Mouse (Mus musculus) hindbrain, embryonic 13.5 days (tissue): ENCODE results near the gene Hfm1. TPM values are rescaled to one million over a fixed set of nuclear protein-coding genes. Genes with fewer than 3 reads are reported as not detected.

Experiments
- ATAC-seq: fragments of 200-750 bp; cut with Nextera tagmentation; 2 replicates; pipeline ENCODE4 v1.8.0; 2017; ENCODE audit warnings: moderate TSS enrichment; ENCODE audit not compliant: low FRiP score
- H3K27ac ChIP-seq: fragments of 300-500 bp; sonication (generic); 2 replicates; pipeline ENCODE4 v1.5.1; 2015; ENCODE audit warnings: inconsistent platforms, mild to moderate bottlenecking, moderate library complexity
- H3K27me3 ChIP-seq: fragments of 300-500 bp; sonication (generic); 2 replicates; pipeline ENCODE4 v1.6.1; 2015; ENCODE audit warnings: mild to moderate bottlenecking, inconsistent platforms
- H3K36me3 ChIP-seq: fragments of 300-500 bp; sonication (generic); 2 replicates; pipeline ENCODE4 v1.6.1; 2015; ENCODE audit warnings: mild to moderate bottlenecking, inconsistent platforms
- H3K4me1 ChIP-seq: fragments of 300-500 bp; sonication (generic); replicated peaks from 2 replicates; pipeline ENCODE4 v1.6.1; 2015; ENCODE audit warnings: inconsistent platforms
- H3K4me2 ChIP-seq: fragments of 300-500 bp; sonication (generic); 2 replicates; pipeline ENCODE4 v1.6.1; 2015; ENCODE audit warnings: inconsistent platforms, mild to moderate bottlenecking, moderate library complexity
- H3K4me3 ChIP-seq: fragments of 300-500 bp; sonication (generic); 2 replicates; pipeline ENCODE4 v1.5.1; 2015; ENCODE audit warnings: mild to moderate bottlenecking, inconsistent platforms
- H3K9ac ChIP-seq: fragments of 300-500 bp; sonication (generic); 2 replicates; pipeline ENCODE4 v1.6.1; 2015; ENCODE audit warnings: mild to moderate bottlenecking, inconsistent platforms
- H3K9me3 ChIP-seq: fragments of 300-500 bp; sonication (generic); 2 replicates; pipeline ENCODE4 v1.6.1; 2016; ENCODE audit warnings: inconsistent platforms
- WGBS: fragments of 180-500 bp; shearing (Covaris S2); methylation state at CpG from one replicate; pipeline ENCODE4 v1.1.7; 2015; 5-methylcytosine and 5-hydroxymethylcytosine counted together
- polyA plus RNA-seq: library from polyadenylated mRNA; unstranded; fragments of >200 nt; fragmentation: Nextera tagmentation; extraction: Ambion mirVana; gene quantifications from 2 replicates; pipeline ENCODE4 v1.2.1, GENCODE M21; 2015

Gene Hfm1
- 5.9 and 6.7 TPM in 2 replicates for polyA plus RNA-seq

- peak; percentile 98 for ATAC-seq
- Histone ChIP-seq H3K9me3 (no peaks in the 10 kb centered on the region), H3K27me3 (no peaks in the 10 kb centered on the region), H3K4me1 (peaks cover 3% of the 10 kb centered on the region), H3K36me3 (peaks cover 8% of the 10 kb centered on the region), H3K4me3 (peak within 1 kb of the TSS; percentile 54), H3K27ac (peak within 1 kb of the TSS; percentile 91), H3K4me2 (peak within 1 kb of the TSS; percentile 57), H3K9ac (peak within 1 kb of the TSS; percentile 79)
- WGBS = under 1% methylated on average over 55 of the region's 76 CpGs
Observed at GRCm38 (mm10) chr5:106925488-106926368, at the start of gene Hfm1. TSS of gene Hfm1 (minus strand) at chr5:106926321.

GRCm38 (mm10) chr5:106973883-106974282 is 47.8 kb upstream of the Hfm1 start:
- Histone ChIP-seq H3K36me3 (peaks cover 86% of the 10 kb centered on the region), H3K9me3 (no peaks in the 10 kb centered on the region), H3K4me1 (no peaks in the 10 kb centered on the region), H3K4me2 (no peak overlapping the region), H3K27ac (no peak overlapping the region), H3K4me3 (no peak overlapping the region), H3K9ac (no peak overlapping the region), H3K27me3 (no peaks in the 10 kb centered on the region)
- WGBS = 91% methylated on average over 7 of the region's 7 CpGs
- ATAC-seq = no peak

GRCm38 (mm10) chr5:106967578-106967977 is 41.5 kb upstream of the Hfm1 start:
- WGBS = 93% methylated on average over 1 of the region's 1 CpGs
- Histone ChIP-seq H3K27me3 (no peaks in the 10 kb centered on the region), H3K4me3 (no peak overlapping the region), H3K36me3 (peaks cover 31% of the 10 kb centered on the region), H3K9ac (peak overlapping the region; percentile 29; the same call in 1 of the 2 replicates), H3K4me2 (no peak overlapping the region), H3K9me3 (no peaks in the 10 kb centered on the region), H3K4me1 (peaks cover 16% of the 10 kb centered on the region), H3K27ac (no peak overlapping the region)
- ATAC-seq = no peak

GRCm38 (mm10) chr5:106966443-106966842 is 40.3 kb upstream of the Hfm1 start:
- no peak for ATAC-seq
- WGBS = 97% methylated on average over 3 of the region's 3 CpGs

GRCm38 (mm10) chr5:106964513-106965014 is 38.4 kb upstream of the Hfm1 start:
- peaks cover 7% of the 10 kb centered on the region; the same call in 1 of the 2 replicates for H3K36me3 ChIP-seq
- peaks cover 16% of the 10 kb centered on the region for H3K4me1 ChIP-seq
- H3K9ac ChIP-seq = peak overlapping the region; percentile 87
- peak overlapping the region; percentile 90 for H3K4me2 ChIP-seq
- ATAC-seq = peak; percentile 94
- under 1% methylated on average over 41 of the region's 41 CpGs for WGBS
- no peaks in the 10 kb centered on the region for H3K9me3 ChIP-seq
- no peaks in the 10 kb centered on the region for H3K27me3 ChIP-seq
- peak overlapping the region; percentile 84 for H3K27ac ChIP-seq
- peak overlapping the region; percentile 90 for H3K4me3 ChIP-seq

More at GRCm38 (mm10) chr5:106966443-106966842, 40.3 kb upstream of the Hfm1 start:
- Histone ChIP-seq H3K27me3 (no peaks in the 10 kb centered on the region), H3K4me3 (no peak overlapping the region), H3K4me2 (no peak overlapping the region), H3K4me1 (peaks cover 16% of the 10 kb centered on the region), H3K27ac (no peak overlapping the region), H3K9ac (no peak overlapping the region), H3K9me3 (no peaks in the 10 kb centered on the region), H3K36me3 (peaks cover 24% of the 10 kb centered on the region)

- H3K4me2 ChIP-seq = peak within 1 kb of the TSS; percentile 90
- peaks cover 16% of the 10 kb centered on the region for H3K4me1 ChIP-seq
- no peaks in the 10 kb centered on the region for H3K9me3 ChIP-seq
- H3K27me3 ChIP-seq = no peaks in the 10 kb centered on the region
- H3K27ac ChIP-seq = peak within 1 kb of the TSS; percentile 84
- WGBS = 6% methylated on average over 54 of the region's 54 CpGs
- peak within 1 kb of the TSS; percentile 87 for H3K9ac ChIP-seq
- H3K4me3 ChIP-seq = peak within 1 kb of the TSS; percentile 90
- H3K36me3 ChIP-seq = no peaks in the 10 kb centered on the region; the same call in 1 of the 2 replicates
- ATAC-seq = peak; percentile 96
Observed at GRCm38 (mm10) chr5:106963584-106964512, 37.7 kb upstream of the Hfm1 start, which contains the start of gene Cdc7. TSS of gene Cdc7 (plus strand) at chr5:106964322.

- no peak overlapping the region for H3K4me3 ChIP-seq
- no peaks in the 10 kb centered on the region for H3K9me3 ChIP-seq
- 90% methylated on average over 2 of the region's 2 CpGs for WGBS
- H3K4me1 ChIP-seq = peaks cover 12% of the 10 kb centered on the region
- H3K9ac ChIP-seq = no peak overlapping the region
- no peak for ATAC-seq
- no peak overlapping the region for H3K27ac ChIP-seq
- H3K36me3 ChIP-seq = no peaks in the 10 kb centered on the region
- no peak overlapping the region for H3K4me2 ChIP-seq
- no peaks in the 10 kb centered on the region for H3K27me3 ChIP-seq
Observed at GRCm38 (mm10) chr5:106960451-106960850, 34.3 kb upstream of the Hfm1 start.

- Histone ChIP-seq H3K27ac (no peak overlapping the region), H3K4me3 (no peak overlapping the region), H3K9ac (no peak overlapping the region), H3K4me1 (peaks cover 4% of the 10 kb centered on the region), H3K36me3 (no peaks in the 10 kb centered on the region), H3K27me3 (no peaks in the 10 kb centered on the region), H3K4me2 (no peak overlapping the region), H3K9me3 (peaks cover under 1% of the 10 kb centered on the region; the same call in 1 of the 2 replicates)
- ATAC-seq = no peak
- WGBS = 86% methylated on average over 3 of the region's 3 CpGs
Observed at GRCm38 (mm10) chr5:106959031-106959430, 32.9 kb upstream of the Hfm1 start.

- H3K4me3 ChIP-seq = no peak overlapping the region
- no peak overlapping the region for H3K27ac ChIP-seq
- H3K4me1 ChIP-seq = no peaks in the 10 kb centered on the region
- no peak overlapping the region for H3K9ac ChIP-seq
- H3K36me3 ChIP-seq = no peaks in the 10 kb centered on the region
- no peaks in the 10 kb centered on the region for H3K27me3 ChIP-seq
- no peak overlapping the region for H3K4me2 ChIP-seq
- WGBS = 82% methylated on average over 3 of the region's 3 CpGs
- peaks cover 5% of the 10 kb centered on the region; the same call in 1 of the 2 replicates for H3K9me3 ChIP-seq
- ATAC-seq = no peak
Observed at GRCm38 (mm10) chr5:106956467-106956866, 30.3 kb upstream of the Hfm1 start.

GRCm38 (mm10) chr5:106948683-106949082 is 22.6 kb upstream of the Hfm1 start:
- Histone ChIP-seq H3K27me3 (no peaks in the 10 kb centered on the region), H3K9me3 (peaks cover 5% of the 10 kb centered on the region; the same call in 1 of the 2 replicates), H3K9ac (no peak overlapping the region), H3K4me2 (no peak overlapping the region), H3K36me3 (no peaks in the 10 kb centered on the region), H3K27ac (no peak overlapping the region), H3K4me1 (no peaks in the 10 kb centered on the region), H3K4me3 (no peak overlapping the region)
- no peak for ATAC-seq
- WGBS = 81% methylated on average over 6 of the region's 6 CpGs

GRCm38 (mm10) chr5:106946342-106946741 is 20.2 kb upstream of the Hfm1 start:
- no peak for ATAC-seq
- Histone ChIP-seq H3K27ac (no peak overlapping the region), H3K27me3 (no peaks in the 10 kb centered on the region), H3K4me2 (no peak overlapping the region), H3K4me3 (no peak overlapping the region), H3K9ac (no peak overlapping the region), H3K36me3 (no peaks in the 10 kb centered on the region), H3K9me3 (0 out of 2 replicates have a peak, but pooled peaks cover 4% of the 10 kb centered on the region), H3K4me1 (no peaks in the 10 kb centered on the region)
- 85% methylated on average over 4 of the region's 4 CpGs for WGBS

GRCm38 (mm10) chr5:106927996-106928395 is 1.9 kb upstream of the Hfm1 start:
- no peaks in the 10 kb centered on the region for H3K36me3 ChIP-seq
- no peaks in the 10 kb centered on the region for H3K9me3 ChIP-seq
- H3K27me3 ChIP-seq = no peaks in the 10 kb centered on the region
- ATAC-seq = no peak
- 76% methylated on average over 4 of the region's 4 CpGs for WGBS
- no peak overlapping the region for H3K27ac ChIP-seq
- H3K4me1 ChIP-seq = peaks cover 3% of the 10 kb centered on the region
- H3K4me2 ChIP-seq = no peak overlapping the region
- no peak overlapping the region for H3K4me3 ChIP-seq
- H3K9ac ChIP-seq = no peak overlapping the region
